Mouse (Mus musculus) induced T-regulatory cell, adult 2 months (primary cell): ENCODE data around the gene Tagln.

Experiments used
- DNase-seq: peaks from one replicate; pipeline ENCODE4 v3.0.0-alpha.2; 2012; ENCODE audit warnings: low read depth

Tagln gene

DNA sequence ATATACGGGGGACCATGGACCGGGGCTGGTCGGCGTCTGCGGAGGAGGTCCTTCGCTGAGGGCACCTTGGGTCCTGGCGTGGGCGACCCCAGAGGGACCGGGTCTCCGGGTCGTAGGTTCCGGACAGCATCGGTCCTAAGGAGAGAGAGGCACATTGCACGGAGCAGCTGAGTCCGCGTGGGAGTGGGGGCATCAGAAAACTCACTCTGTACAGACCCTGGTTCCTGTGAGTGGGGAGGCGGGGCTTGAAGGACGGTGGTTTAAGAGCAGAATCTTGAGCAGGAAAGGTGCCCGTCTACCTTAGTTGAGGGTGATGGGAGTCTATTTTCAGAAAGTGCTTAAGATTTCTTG, 28.8 kb downstream of the Tagln start:
- DNase-seq: peak; percentile 70

DNA sequence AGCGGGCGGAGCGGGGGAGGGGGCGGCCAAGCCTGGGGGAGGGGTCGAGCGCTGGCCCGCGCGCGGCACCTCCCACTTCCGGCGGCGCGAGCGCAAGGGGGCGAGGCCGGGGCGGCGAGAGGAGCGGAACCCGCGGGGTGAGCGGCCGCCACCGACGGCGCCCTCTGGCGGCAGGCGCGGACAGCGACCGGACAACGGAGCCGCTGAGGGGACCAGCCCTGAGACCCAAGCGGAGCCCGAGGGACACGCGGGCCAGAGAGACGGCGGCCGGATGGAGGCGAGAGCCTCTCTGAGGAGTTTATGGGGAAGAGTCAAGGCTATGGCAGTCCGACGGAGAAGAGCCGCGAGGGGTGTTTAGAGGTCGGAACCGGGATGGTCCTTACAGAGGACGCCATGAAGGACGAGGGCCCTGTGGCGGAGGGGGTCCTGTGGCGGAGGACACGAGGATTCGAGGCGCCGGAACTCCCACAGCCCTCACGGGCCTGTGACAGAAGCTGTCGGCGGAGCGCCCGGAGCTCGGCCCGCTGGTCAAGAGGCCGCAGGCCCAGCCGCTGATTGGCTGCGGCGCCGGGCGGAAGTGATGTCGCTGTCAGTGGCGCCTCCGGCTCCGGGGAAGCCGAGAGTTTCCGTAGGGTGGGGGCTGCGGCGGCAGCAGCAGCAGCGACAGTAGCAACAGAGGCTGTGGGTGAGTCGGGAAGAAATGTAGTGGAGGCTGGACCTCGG, 29.3 kb downstream of the Tagln start, which contains the start of the genes Pcsk7 and Rnf214:
Gene Pcsk7 (plus strand): TSS at position 143 of the 723 bp plus-strand sequence.
Gene Rnf214 (minus strand): TSS at position 557 of the 723 bp plus-strand sequence.
- DNase-seq: peak; percentile 92

DNA sequence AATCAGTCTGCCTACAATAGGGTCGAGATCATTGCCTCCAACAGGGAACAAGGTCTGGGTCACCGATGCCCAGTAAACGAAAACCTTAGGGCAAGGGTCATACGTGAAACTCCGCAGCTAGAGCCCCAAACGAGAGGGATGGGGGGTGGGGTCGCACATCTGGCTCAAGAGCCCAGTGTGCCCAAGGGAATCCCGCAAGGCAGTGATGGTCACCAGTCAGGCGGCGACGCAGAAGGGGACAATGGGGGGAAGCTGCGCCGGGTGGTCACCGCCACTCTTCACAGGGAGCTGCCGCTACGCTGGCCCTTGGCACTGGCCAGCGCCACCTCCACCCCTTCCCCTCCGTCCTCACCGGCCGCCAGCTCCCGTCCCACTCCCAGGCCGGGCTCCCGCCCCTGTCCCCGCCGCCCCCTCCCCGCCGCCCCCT, 30.0 kb downstream of the Tagln start:
- DNase-seq: no peak

DNA sequence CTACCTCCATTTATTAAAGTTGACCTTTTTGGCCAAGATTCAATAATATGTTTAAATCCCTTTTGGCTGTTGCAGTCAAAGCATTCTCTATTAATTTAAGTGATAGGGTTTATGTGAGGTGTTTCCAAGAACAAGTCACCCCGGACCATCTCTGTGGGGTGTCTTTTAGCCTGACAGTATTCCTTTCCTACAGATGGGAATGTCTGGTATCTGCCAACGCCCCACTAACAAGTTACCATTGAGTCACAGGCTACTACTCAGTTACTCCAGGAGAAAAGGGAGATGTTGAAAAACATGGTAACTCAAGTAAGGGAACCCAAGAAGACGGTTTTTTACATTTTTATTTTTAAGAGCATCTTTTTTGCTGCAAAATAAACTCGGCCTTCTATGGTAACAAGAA, 30.7 kb downstream of the Tagln start:
- DNase-seq: peak; percentile 20

DNA sequence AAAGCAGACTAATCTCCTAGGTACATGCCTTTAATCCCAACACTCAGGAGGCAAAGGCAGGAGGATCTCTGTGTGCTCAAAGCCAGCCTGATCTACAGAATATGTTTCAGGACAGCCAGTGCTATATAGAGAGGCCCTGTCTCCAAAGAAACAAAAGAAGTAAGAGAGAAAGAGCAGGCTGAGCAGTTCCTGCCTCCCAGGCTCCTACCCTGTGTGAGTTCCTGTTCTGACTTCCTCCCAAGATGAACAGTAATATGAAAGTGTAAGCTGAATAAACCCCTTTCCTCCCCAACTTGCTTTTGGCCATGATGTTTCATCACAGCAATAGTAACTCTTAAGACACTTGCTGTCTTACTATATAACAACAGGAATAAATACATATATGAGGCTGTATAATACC, 42.2 kb downstream of the Tagln start:
- no peak for DNase-seq
